Mouse (Mus musculus) forebrain, embryonic 15.5 days (tissue): ENCODE measurements at regions not wholly inside any gene's neighbourhood (a gene's known extent, or its start where the extent isn't known, plus 50 kb on each side); places are given as distances from the start of the nearest gene placed in this dataset.
"Not testable (repeated sequence)": the region's sequence is repeated elsewhere in the genome, so short reads cannot be mapped to it uniquely, and the experiment has no call there.

Experiments
- ATAC-seq: fragments of 200-750 bp; cut with Nextera tagmentation; replicated peaks from 2 replicates; pipeline ENCODE4 v1.8.0; 2017; ENCODE audit warnings: mild to moderate bottlenecking, moderate TSS enrichment, moderate library complexity
- H3K27ac ChIP-seq: fragments of 300-500 bp; sonication (generic); replicated peaks from 2 replicates; pipeline ENCODE4 v1.5.1; 2015; ENCODE audit warnings: mild to moderate bottlenecking, inconsistent platforms
- H3K27me3 ChIP-seq: fragments of 300-500 bp; sonication (generic); 2 replicates; pipeline ENCODE4 v1.6.1; 2015; ENCODE audit warnings: inconsistent platforms
- H3K36me3 ChIP-seq: fragments of 300-500 bp; sonication (generic); 2 replicates; pipeline ENCODE4 v1.6.1; 2015; ENCODE audit warnings: mild to moderate bottlenecking, inconsistent platforms
- H3K4me1 ChIP-seq: fragments of 300-500 bp; sonication (generic); 2 replicates; pipeline ENCODE4 v1.6.1; 2015; ENCODE audit warnings: inconsistent platforms
- H3K4me2 ChIP-seq: fragments of 300-500 bp; sonication (generic); replicated peaks from 2 replicates; pipeline ENCODE4 v1.6.1; 2015; ENCODE audit warnings: mild to moderate bottlenecking, inconsistent platforms
- H3K4me3 ChIP-seq: fragments of 300-500 bp; sonication (generic); 2 replicates; pipeline ENCODE4 v1.5.1; 2015; ENCODE audit warnings: mild to moderate bottlenecking, inconsistent platforms
- H3K9ac ChIP-seq: fragments of 300-500 bp; sonication (generic); replicated peaks from 2 replicates; pipeline ENCODE4 v1.6.1; 2015; ENCODE audit warnings: mild to moderate bottlenecking, inconsistent platforms
- H3K9me3 ChIP-seq: fragments of 300-500 bp; sonication (generic); 2 replicates; pipeline ENCODE4 v1.6.1; 2016; ENCODE audit warnings: inconsistent platforms
- WGBS: fragments of 180-500 bp; shearing (Covaris S2); methylation state at CpG from one replicate; pipeline ENCODE4 v1.1.7; 2015; ENCODE audit warnings: mixed read lengths; 5-methylcytosine and 5-hydroxymethylcytosine counted together

GRCm38 (mm10) chr17:47246605-47247004 is 122.1 kb upstream of the Mrps10 start:
- H3K4me3 ChIP-seq: no peak overlapping the region
- no peak for ATAC-seq

DNA sequence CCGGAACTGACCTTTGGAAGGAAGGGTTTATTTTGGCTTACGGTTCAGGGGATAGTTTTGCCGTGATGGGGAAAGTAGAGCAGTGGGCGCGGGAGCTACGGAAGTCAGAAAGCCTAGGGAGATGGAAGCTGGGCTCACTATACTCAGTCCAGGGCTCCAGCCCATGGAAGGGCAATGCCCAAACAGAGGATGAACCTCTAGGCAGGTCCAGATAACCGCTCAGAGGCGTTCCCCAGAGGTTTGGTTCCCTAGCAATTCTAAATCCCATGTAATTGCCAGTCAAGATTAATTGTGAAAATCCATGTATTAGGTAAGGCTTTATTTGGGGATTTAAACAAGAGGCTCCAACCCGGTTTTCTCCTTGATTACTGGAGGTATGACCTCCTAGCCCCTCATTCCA is 123.1 kb upstream of the Mrps10 start:
- Histone ChIP-seq H3K27ac (no peak overlapping the region), H3K27me3 (no peaks in the 10 kb centered on the region), H3K4me2 (no peak overlapping the region), H3K4me1 (no peaks in the 10 kb centered on the region; the same call in 1 of the 2 replicates), H3K36me3 (no peaks in the 10 kb centered on the region), H3K9ac (no peak overlapping the region), H3K4me3 (no peak overlapping the region), H3K9me3 (no peaks in the 10 kb centered on the region)
- ATAC-seq: no peak
- WGBS: 90% methylated on average over 9 of the region's 9 CpGs

More at GRCm38 (mm10) chr17:47246605-47247004, 122.1 kb upstream of the Mrps10 start:
- Histone ChIP-seq H3K27ac (no peak overlapping the region), H3K9me3 (no peaks in the 10 kb centered on the region), H3K4me2 (no peak overlapping the region), H3K4me1 (no peaks in the 10 kb centered on the region; the same call in 1 of the 2 replicates), H3K27me3 (no peaks in the 10 kb centered on the region), H3K9ac (no peak overlapping the region), H3K36me3 (no peaks in the 10 kb centered on the region)
- WGBS: 93% methylated on average over 8 of the region's 8 CpGs

DNA sequence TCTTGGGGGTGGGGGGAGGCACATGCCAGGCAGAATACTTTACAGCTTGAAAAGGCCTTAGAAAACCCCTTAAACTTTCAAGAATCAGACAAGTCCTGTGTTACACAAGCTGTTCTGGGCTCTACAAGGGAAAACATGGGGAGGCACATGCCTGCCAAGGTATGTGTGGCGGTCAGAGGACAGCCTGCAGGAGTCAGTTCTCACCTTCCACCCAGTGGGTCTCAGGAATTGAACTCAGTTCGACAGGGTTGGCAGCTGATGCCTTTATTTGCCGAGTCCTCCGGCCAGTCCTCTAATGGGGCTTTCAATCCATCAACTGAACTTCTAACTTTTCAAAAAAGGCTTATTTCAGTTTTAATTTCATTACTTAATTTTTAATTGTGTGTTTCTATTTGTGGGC is 129.6 kb upstream of the Mrps10 start:
- H3K27me3 ChIP-seq: no peaks in the 10 kb centered on the region
- no peak overlapping the region for H3K9ac ChIP-seq
- no peak overlapping the region for H3K4me3 ChIP-seq
- no peaks in the 10 kb centered on the region for H3K4me1 ChIP-seq
- no peak overlapping the region for H3K4me2 ChIP-seq
- H3K27ac ChIP-seq: no peak overlapping the region
- H3K9me3 ChIP-seq: no peaks in the 10 kb centered on the region
- no peak for ATAC-seq
- 90% methylated on average over 4 of the region's 4 CpGs for WGBS
- no peaks in the 10 kb centered on the region; the same call in 1 of the 2 replicates for H3K36me3 ChIP-seq

- H3K27me3 ChIP-seq, H3K9me3 ChIP-seq, H3K36me3 ChIP-seq, ATAC-seq, H3K4me2 ChIP-seq, H3K9ac ChIP-seq, H3K4me1 ChIP-seq, H3K4me3 ChIP-seq, H3K27ac ChIP-seq: not testable (repeated sequence)
- 96% methylated on average over 3 of the region's 3 CpGs for WGBS
Measured at GRCm38 (mm10) chr17:47237881-47238280, 130.8 kb upstream of the Mrps10 start.

GRCm38 (mm10) chr17:47234343-47234742 is 134.3 kb upstream of the Mrps10 start:
- Histone ChIP-seq H3K9ac (no peak overlapping the region), H3K4me1 (no peaks in the 10 kb centered on the region), H3K27ac (no peak overlapping the region), H3K27me3 (no peaks in the 10 kb centered on the region), H3K36me3 (peaks cover 21% of the 10 kb centered on the region), H3K9me3 (no peaks in the 10 kb centered on the region), H3K4me2 (no peak overlapping the region), H3K4me3 (no peak overlapping the region)
- 93% methylated on average over 11 of the region's 11 CpGs for WGBS
- no peak for ATAC-seq

DNA sequence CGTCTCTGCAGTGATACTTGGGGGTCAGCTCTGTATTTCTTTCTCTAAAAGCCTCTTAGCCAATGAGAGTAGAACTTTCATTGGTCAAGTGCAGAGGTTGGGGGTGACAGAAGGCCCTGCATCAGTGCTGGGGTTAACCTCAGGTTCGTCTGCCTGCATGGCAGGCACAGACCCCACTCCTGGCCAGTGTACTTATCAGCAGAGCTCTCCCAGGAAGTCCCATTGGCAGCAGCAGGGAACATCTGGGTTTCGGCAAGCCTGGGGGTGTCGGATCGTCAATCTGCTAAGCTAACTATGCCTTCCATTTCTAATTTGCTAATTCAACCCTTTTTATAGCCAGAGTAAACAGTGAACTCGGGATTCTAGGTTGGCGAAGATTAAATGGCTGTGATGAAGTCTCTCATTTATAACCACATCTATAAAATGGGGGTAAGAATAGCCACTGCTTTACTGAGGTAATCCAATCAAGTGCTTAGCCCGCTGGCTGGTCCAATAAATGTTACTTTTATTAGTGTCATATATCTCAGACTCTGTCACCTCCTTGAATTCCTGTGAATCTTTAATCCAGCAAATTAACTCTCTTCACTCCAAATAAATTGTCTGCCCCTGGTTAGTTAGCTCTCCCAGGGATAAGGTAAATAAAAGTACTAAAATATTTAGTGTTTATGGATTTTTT is 135.5 kb upstream of the Mrps10 start:
- no peak overlapping the region for H3K27ac ChIP-seq
- no peaks in the 10 kb centered on the region for H3K9me3 ChIP-seq
- no peak overlapping the region for H3K4me2 ChIP-seq
- H3K9ac ChIP-seq: no peak overlapping the region
- H3K4me3 ChIP-seq: no peak overlapping the region
- WGBS: 80% methylated on average over 8 of the region's 8 CpGs
- peaks cover 21% of the 10 kb centered on the region for H3K36me3 ChIP-seq
- no peaks in the 10 kb centered on the region for H3K4me1 ChIP-seq
- ATAC-seq: no peak
- H3K27me3 ChIP-seq: no peaks in the 10 kb centered on the region

DNA sequence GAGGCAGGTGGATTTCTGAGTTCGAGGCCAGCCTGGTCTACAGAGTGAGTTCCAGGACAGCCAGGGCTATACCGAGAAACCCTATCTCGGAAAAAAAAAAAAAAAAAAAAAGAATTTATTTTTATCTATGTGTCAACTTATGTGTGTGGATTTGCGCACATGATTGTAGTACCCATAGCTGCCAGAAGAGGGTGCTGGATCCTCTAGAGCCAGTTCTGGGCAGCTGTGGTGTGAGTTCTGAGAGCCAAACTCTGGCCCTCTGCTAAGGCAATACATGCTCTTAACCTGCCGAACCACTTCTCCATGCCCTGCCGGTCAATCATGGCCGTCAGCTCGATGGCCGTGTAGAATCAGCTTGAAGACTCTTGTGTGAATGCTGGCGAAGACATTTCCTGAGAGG is 138.0 kb upstream of the Mrps10 start:
- H3K36me3 ChIP-seq: peaks cover 21% of the 10 kb centered on the region

DNA sequence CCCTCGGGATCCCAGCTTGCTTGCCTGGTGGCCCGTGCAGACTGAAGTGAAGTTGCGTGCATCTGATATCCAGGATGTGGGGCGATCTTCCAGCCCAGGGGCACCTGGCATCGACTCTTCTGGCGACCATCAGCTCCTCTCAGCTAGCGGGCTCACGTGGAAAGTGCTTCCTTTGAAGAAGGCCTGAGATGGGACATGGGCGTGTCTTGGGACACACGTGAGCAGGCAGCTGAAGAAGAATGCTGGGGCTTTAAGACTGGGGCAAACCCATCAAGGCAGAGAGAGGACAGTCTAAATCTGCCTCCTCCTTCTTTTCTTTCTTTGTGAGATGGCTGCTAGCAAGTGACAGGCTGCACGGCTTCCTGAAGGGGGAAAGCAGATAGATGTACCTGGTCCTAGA is 142.3 kb upstream of the Mrps10 start:
- no peak overlapping the region for H3K27ac ChIP-seq
- no peaks in the 10 kb centered on the region for H3K27me3 ChIP-seq
- H3K4me2 ChIP-seq: no peak overlapping the region
- peaks cover 14% of the 10 kb centered on the region for H3K36me3 ChIP-seq
- H3K9me3 ChIP-seq: no peaks in the 10 kb centered on the region
- 80% methylated on average over 11 of the region's 11 CpGs for WGBS
- no peaks in the 10 kb centered on the region for H3K4me1 ChIP-seq
- no peak overlapping the region for H3K4me3 ChIP-seq
- no peak for ATAC-seq
- no peak overlapping the region for H3K9ac ChIP-seq

More for the DNA sequence above, 138.0 kb upstream of the Mrps10 start:
- H3K9me3 ChIP-seq: no peaks in the 10 kb centered on the region
- no peak for ATAC-seq
- H3K9ac ChIP-seq: no peak overlapping the region
- 95% methylated on average over 10 of the region's 10 CpGs for WGBS
- H3K4me2 ChIP-seq: no peak overlapping the region
- no peak overlapping the region for H3K27ac ChIP-seq
- no peak overlapping the region for H3K4me3 ChIP-seq
- H3K4me1 ChIP-seq: no peaks in the 10 kb centered on the region
- H3K27me3 ChIP-seq: no peaks in the 10 kb centered on the region

DNA sequence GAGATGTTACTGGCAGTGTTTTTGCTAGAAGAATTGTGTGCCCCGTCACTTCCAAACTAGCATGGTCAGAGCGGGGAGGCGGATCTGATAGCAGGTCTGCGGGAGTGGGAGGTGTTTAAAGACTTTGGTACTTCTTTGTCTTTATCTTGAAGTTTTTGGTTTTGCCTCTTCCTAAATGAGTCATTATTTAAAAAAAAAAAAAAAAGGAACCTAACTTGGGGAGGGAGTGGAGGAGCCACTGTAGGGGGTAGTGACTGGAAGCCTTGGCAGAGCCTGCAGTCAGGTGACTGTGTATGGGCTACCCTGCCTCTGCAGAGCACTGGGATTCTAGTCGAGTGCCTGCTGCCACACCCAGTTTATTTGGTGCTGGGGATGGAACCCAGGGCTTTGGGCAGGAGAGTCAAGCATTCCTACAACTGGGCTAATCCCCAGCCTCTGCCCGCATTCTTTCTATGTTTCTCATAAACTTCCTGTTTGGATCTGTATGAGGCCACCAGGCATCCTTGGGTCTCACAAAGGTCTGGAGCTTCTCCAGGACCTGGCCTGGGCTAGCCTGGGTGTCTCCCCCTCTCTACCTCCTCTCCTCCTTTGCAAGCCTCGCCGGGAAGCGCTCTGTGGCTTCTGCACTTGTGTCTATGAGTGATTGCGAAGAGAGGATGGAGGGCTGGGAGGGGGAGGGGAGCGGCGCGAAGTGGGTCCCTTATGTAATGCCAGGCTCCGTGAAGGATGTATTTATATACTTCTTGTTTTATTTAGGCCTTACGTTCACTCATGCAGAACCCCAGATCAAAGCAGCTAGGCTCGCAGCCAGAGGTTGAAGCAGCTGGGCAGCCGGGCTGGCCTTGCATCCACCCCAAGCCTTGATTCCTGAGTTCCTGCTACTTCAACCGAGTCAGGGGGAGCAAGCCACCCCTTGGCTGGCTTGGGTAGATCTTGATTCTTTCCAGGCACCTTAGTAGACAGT is 143.1 kb upstream of the Mrps10 start:
- Histone ChIP-seq H3K9me3 (no peaks in the 10 kb centered on the region), H3K36me3 (peaks cover 7% of the 10 kb centered on the region), H3K4me1 (no peaks in the 10 kb centered on the region), H3K4me2 (no peak overlapping the region), H3K9ac (no peak overlapping the region), H3K27me3 (no peaks in the 10 kb centered on the region), H3K27ac (no peak overlapping the region), H3K4me3 (no peak overlapping the region)
- ATAC-seq: no peak
- WGBS: 64% methylated on average over 18 of the region's 18 CpGs

GRCm38 (mm10) chr17:47221068-47221796 is 147.5 kb upstream of the Mrps10 start:
- H3K27me3 ChIP-seq: no peaks in the 10 kb centered on the region
- no peak overlapping the region for H3K4me3 ChIP-seq
- no peaks in the 10 kb centered on the region for H3K9me3 ChIP-seq
- H3K36me3 ChIP-seq: no peaks in the 10 kb centered on the region
- no peak overlapping the region for H3K27ac ChIP-seq
- 96% methylated on average over 14 of the region's 14 CpGs for WGBS
- H3K4me1 ChIP-seq: no peaks in the 10 kb centered on the region
- H3K4me2 ChIP-seq: no peak overlapping the region
- no peak overlapping the region for H3K9ac ChIP-seq
- ATAC-seq: no peak

- H3K4me1 ChIP-seq: no peaks in the 10 kb centered on the region
- no peak for ATAC-seq
- no peak overlapping the region for H3K4me2 ChIP-seq
- H3K27ac ChIP-seq: no peak overlapping the region
- H3K9ac ChIP-seq: no peak overlapping the region
- 93% methylated on average over 2 of the region's 2 CpGs for WGBS
- H3K36me3 ChIP-seq: no peaks in the 10 kb centered on the region
- no peaks in the 10 kb centered on the region for H3K9me3 ChIP-seq
- H3K4me3 ChIP-seq: no peak overlapping the region
- H3K27me3 ChIP-seq: no peaks in the 10 kb centered on the region
Measured at GRCm38 (mm10) chr17:47219846-47220245, 148.8 kb upstream of the Mrps10 start.

- H3K4me1 ChIP-seq: no peaks in the 10 kb centered on the region
- H3K4me3 ChIP-seq: no peak overlapping the region
- no peak overlapping the region for H3K9ac ChIP-seq
- WGBS: 90% methylated on average over 3 of the region's 3 CpGs
- no peaks in the 10 kb centered on the region for H3K27me3 ChIP-seq
- H3K36me3 ChIP-seq: no peaks in the 10 kb centered on the region
- no peak overlapping the region for H3K4me2 ChIP-seq
- ATAC-seq: no peak
- H3K27ac ChIP-seq: no peak overlapping the region
- H3K9me3 ChIP-seq: no peaks in the 10 kb centered on the region
Measured at GRCm38 (mm10) chr17:47216490-47216889, 152.2 kb upstream of the Mrps10 start.
